Mouse (Mus musculus): Measurements from ENCODE around the gene Ddx5.

DNA sequence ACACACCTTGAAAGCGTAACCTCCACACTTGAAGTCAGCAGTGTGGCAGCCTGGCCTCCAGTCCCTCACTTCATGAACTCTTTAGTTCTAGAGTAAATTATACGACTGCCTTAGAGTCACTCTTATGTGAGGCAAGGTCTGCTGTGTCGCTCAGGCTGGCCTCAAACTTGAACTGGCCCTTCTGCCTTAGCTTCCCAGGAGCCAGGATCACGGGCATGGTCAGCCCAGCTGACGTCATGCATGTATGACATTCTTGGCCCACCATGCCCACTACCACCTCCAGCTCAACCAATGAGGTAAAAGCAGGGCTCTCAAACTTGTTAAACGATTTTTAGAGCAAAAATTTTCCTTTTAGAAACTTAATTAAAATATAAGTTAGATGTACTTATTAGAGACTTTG, 32.4 kb upstream of the Ddx5 start:
- TF ChIP-seq CTCF (IDR thresholded peaks at IDR 0.05; ENCODE audit: control insufficient read depth, insufficient read depth, insufficient replicate concordance, low read depth, low read length) (no peak), POLR2A (IDR thresholded peaks at IDR 0.05; ENCODE audit: control insufficient read depth, low read depth, low read length) (no peak)

Measured in testis, adult 2 months (tissue).